Mouse (Mus musculus) embryonic fibroblast, embryonic 13.5 days (primary cell): ENCODE measurements around the gene Gfpt2.

Experiments
- CTCF ChIP-seq: IDR thresholded peaks from 2 replicates; pipeline ENCODE4 v1.5.1; 2011; ENCODE audit warnings: mild to moderate bottlenecking, control low read depth, low read length, moderate library complexity, borderline replicate concordance; ENCODE audit not compliant: insufficient read depth
- POLR2A ChIP-seq: IDR thresholded peaks from 2 replicates; pipeline ENCODE4 v1.6.1; 2011; ENCODE audit warnings: low read depth, mild to moderate bottlenecking, control low read depth, low read length, moderate library complexity

GRCm38 (mm10) chr11:49793131-49793530 is 847 bp upstream of the Gfpt2 start:
- TF ChIP-seq POLR2A (no peak), CTCF (no peak)
